Mouse (Mus musculus) intestine, embryonic 14.5 days (tissue): ENCODE data around the gene Gpn1. TPM values are rescaled to one million over a fixed set of nuclear protein-coding genes. Genes with fewer than 3 reads are reported as not detected.

Source experiments
- ATAC-seq: fragments of 200-750 bp; cut with Nextera tagmentation; replicated peaks from 2 replicates; pipeline ENCODE4 v1.8.0; 2017; ENCODE audit warnings: low read depth, moderate number of reproducible peaks, moderate TSS enrichment, moderate library complexity; ENCODE audit not compliant: low FRiP score, low TSS enrichment
- DNase-seq: peaks from one replicate; pipeline ENCODE4 v3.0.0-alpha.2; 2018; ENCODE audit warnings: low spot score
- H3K27ac ChIP-seq: fragments of 300-500 bp; sonication (generic); 2 replicates; pipeline ENCODE4 v1.5.1; 2014; ENCODE audit warnings: low read depth, mild to moderate bottlenecking, control low read depth
- H3K27me3 ChIP-seq: fragments of 300-500 bp; sonication (generic); replicated peaks from 2 replicates; pipeline ENCODE4 v1.6.1; 2014; ENCODE audit warnings: low read length, control low read depth; ENCODE audit not compliant: control insufficient read depth, insufficient read depth
- H3K36me3 ChIP-seq: fragments of 300-500 bp; sonication (generic); 2 replicates; pipeline ENCODE4 v1.6.1; 2014; ENCODE audit warnings: low read length, control low read depth; ENCODE audit not compliant: control insufficient read depth, insufficient read depth
- H3K4me1 ChIP-seq: fragments of 300-500 bp; sonication (generic); replicated peaks from 2 replicates; pipeline ENCODE4 v1.6.1; 2014; ENCODE audit warnings: low read length, control low read depth, mixed read lengths; ENCODE audit not compliant: control insufficient read depth, insufficient read depth
- H3K4me2 ChIP-seq: fragments of 300-500 bp; sonication (generic); 2 replicates; pipeline ENCODE4 v1.6.1; 2014; ENCODE audit warnings: low read length
- H3K4me3 ChIP-seq: fragments of 300-500 bp; sonication (generic); 2 replicates; pipeline ENCODE4 v1.5.1; 2014; ENCODE audit warnings: low read depth, low read length, control low read depth, mixed read lengths
- H3K9ac ChIP-seq: fragments of 300-500 bp; sonication (generic); 2 replicates; pipeline ENCODE4 v1.6.1; 2014; ENCODE audit warnings: mild to moderate bottlenecking, low read length
- H3K9me3 ChIP-seq: fragments of 300-500 bp; sonication (generic); 2 replicates; pipeline ENCODE4 v1.6.1; 2016; ENCODE audit warnings: low read length, control low read depth; ENCODE audit not compliant: control insufficient read depth
- WGBS: fragments of 180-500 bp; shearing (Covaris S2); extraction: QIAGEN DNeasy Blood & Tissue Kit; methylation state at CpG from one replicate; pipeline ENCODE4 v1.1.7; 2014; 5-methylcytosine and 5-hydroxymethylcytosine counted together
- polyA plus RNA-seq: library from polyadenylated mRNA; unstranded; fragments of >200 nt; fragmentation: Nextera tagmentation; extraction: Ambion mirVana; gene quantifications from 2 replicates; pipeline ENCODE4 v1.2.1, GENCODE M21; 2014

The Gpn1 gene
- polyA plus RNA-seq, 1 experiment from 2014 or later, result 65.4 TPM

GRCm38 (mm10) chr5:31480536-31480935 is 14.0 kb upstream of the Gpn1 start:
- no peak overlapping the region for H3K27ac ChIP-seq
- 93% methylated on average over 4 of the region's 4 CpGs for WGBS
- H3K36me3 ChIP-seq, result peaks cover 65% of the 10 kb centered on the region
- H3K4me3 ChIP-seq, result no peak overlapping the region
- no peaks in the 10 kb centered on the region for H3K9me3 ChIP-seq
- DNase-seq (no peak), ATAC-seq (no peak)
- H3K4me2 ChIP-seq, result no peak overlapping the region
- H3K27me3 ChIP-seq, result no peaks in the 10 kb centered on the region
- H3K4me1 ChIP-seq, result no peaks in the 10 kb centered on the region
- no peak overlapping the region for H3K9ac ChIP-seq

GRCm38 (mm10) chr5:31485440-31485839 is 9.1 kb upstream of the Gpn1 start, which contains the start of gene 4930548H24Rik:
TSS of gene 4930548H24Rik (plus strand) at chr5:31485740.
- WGBS, result 96% methylated on average over 3 of the region's 3 CpGs
- Histone ChIP-seq H3K4me1 (no peaks in the 10 kb centered on the region), H3K4me3 (no peak within 1 kb of the TSS), H3K27ac (no peak within 1 kb of the TSS), H3K9me3 (no peaks in the 10 kb centered on the region), H3K4me2 (no peak within 1 kb of the TSS), H3K9ac (no peak within 1 kb of the TSS), H3K36me3 (peaks cover 16% of the 10 kb centered on the region), H3K27me3 (no peaks in the 10 kb centered on the region)
- ATAC-seq (no peak), DNase-seq (no peak)

GRCm38 (mm10) chr5:31487889-31488288 is 6.7 kb upstream of the Gpn1 start:
- no peak for ATAC-seq

GRCm38 (mm10) chr5:31489116-31489769 is 5.3 kb upstream of the Gpn1 start:
- H3K4me1 ChIP-seq, result no peaks in the 10 kb centered on the region
- H3K27ac ChIP-seq, result no peak overlapping the region
- 63% methylated on average over 7 of the region's 7 CpGs for WGBS
- H3K36me3 ChIP-seq, result no peaks in the 10 kb centered on the region
- H3K4me3 ChIP-seq, result no peak overlapping the region
- H3K4me2 ChIP-seq, result no peak overlapping the region
- no peaks in the 10 kb centered on the region for H3K9me3 ChIP-seq
- DNase-seq (no peak), ATAC-seq (no peak)
- H3K27me3 ChIP-seq, result no peaks in the 10 kb centered on the region
- H3K9ac ChIP-seq, result no peak overlapping the region

More at GRCm38 (mm10) chr5:31487889-31488288, 6.7 kb upstream of the Gpn1 start:
- no peak for DNase-seq
- Histone ChIP-seq H3K9me3 (no peaks in the 10 kb centered on the region), H3K4me1 (no peaks in the 10 kb centered on the region), H3K27ac (no peak overlapping the region), H3K27me3 (no peaks in the 10 kb centered on the region), H3K36me3 (no peaks in the 10 kb centered on the region), H3K4me3 (no peak overlapping the region), H3K4me2 (no peak overlapping the region), H3K9ac (no peak overlapping the region)
- 90% methylated on average over 3 of the region's 3 CpGs for WGBS

GRCm38 (mm10) chr5:31492031-31492430 is 2.5 kb upstream of the Gpn1 start:
- no peak for ATAC-seq

GRCm38 (mm10) chr5:31504843-31505242 is 10.3 kb downstream of the Gpn1 start:
- no peak overlapping the region for H3K27ac ChIP-seq
- no peak for ATAC-seq
- H3K4me3 ChIP-seq, result no peak overlapping the region
- H3K9me3 ChIP-seq, result no peaks in the 10 kb centered on the region
- DNase-seq, result no peak
- H3K4me1 ChIP-seq, result no peaks in the 10 kb centered on the region
- 82% methylated on average over 10 of the region's 10 CpGs for WGBS
- no peaks in the 10 kb centered on the region for H3K27me3 ChIP-seq
- peaks cover 94% of the 10 kb centered on the region for H3K36me3 ChIP-seq
- H3K4me2 ChIP-seq, result no peak overlapping the region
- H3K9ac ChIP-seq, result no peak overlapping the region

More at GRCm38 (mm10) chr5:31492031-31492430, 2.5 kb upstream of the Gpn1 start:
- no peak overlapping the region for H3K9ac ChIP-seq
- peaks cover 9% of the 10 kb centered on the region for H3K36me3 ChIP-seq
- DNase-seq, result no peak
- H3K4me1 ChIP-seq, result peaks cover 8% of the 10 kb centered on the region
- H3K27me3 ChIP-seq, result no peaks in the 10 kb centered on the region
- H3K27ac ChIP-seq, result no peak overlapping the region
- WGBS, result 66% methylated on average over 1 of the region's 1 CpGs
- no peak overlapping the region for H3K4me3 ChIP-seq
- no peaks in the 10 kb centered on the region for H3K9me3 ChIP-seq
- H3K4me2 ChIP-seq, result no peak overlapping the region

- WGBS, result 76% methylated on average over 1 of the region's 1 CpGs
- ATAC-seq (no peak), DNase-seq (no peak)
- Histone ChIP-seq H3K27ac (no peak overlapping the region), H3K36me3 (peaks cover 88% of the 10 kb centered on the region), H3K9ac (no peak overlapping the region), H3K4me3 (no peak overlapping the region), H3K4me2 (no peak overlapping the region), H3K9me3 (no peaks in the 10 kb centered on the region), H3K27me3 (no peaks in the 10 kb centered on the region), H3K4me1 (no peaks in the 10 kb centered on the region)
These were observed 17.9 kb downstream of the Gpn1 start for GRCm38 (mm10) chr5:31512481-31512880.

GRCm38 (mm10) chr5:31520556-31520955 is 26.0 kb downstream of the Gpn1 start:
- Histone ChIP-seq H3K36me3 (peaks cover 67% of the 10 kb centered on the region), H3K4me3 (no peak overlapping the region), H3K9me3 (no peaks in the 10 kb centered on the region), H3K9ac (no peak overlapping the region), H3K4me2 (no peak overlapping the region), H3K27me3 (no peaks in the 10 kb centered on the region), H3K4me1 (no peaks in the 10 kb centered on the region; the same call in 1 of the 2 replicates), H3K27ac (no peak overlapping the region)
- WGBS, result 85% methylated on average over 6 of the region's 6 CpGs
- DNase-seq, result no peak
- ATAC-seq, result no peak
